Mouse (Mus musculus): ENCODE results near the gene Camsap2. TPM values are rescaled to one million over a fixed set of nuclear protein-coding genes. Genes with fewer than 3 reads are reported as not detected.
A peak's percentile ranks its signal among the peaks of the same experiment; 100 is the strongest.

Camsap2 gene
- polyA plus RNA-seq, 1 experiment from 2014 or later = 20.0 TPM

GRCm38 (mm10) chr1:136260635-136261238, 85.2 kb downstream of the Camsap2 start, which contains the start of gene Gpr25:
Gene Gpr25, minus strand, starts transcription at chr1:136260873.
- no peaks in the 10 kb centered on the region for H3K9me3 ChIP-seq (ENCODE audit: low read depth, low read length)
- H3K36me3 ChIP-seq (ENCODE audit: insufficient read depth) = no peaks in the 10 kb centered on the region
- H3K4me2 ChIP-seq = peak within 1 kb of the TSS; percentile 94
- peak within 1 kb of the TSS; percentile 46 for H3K9ac ChIP-seq
- WGBS = 10% methylated on average over 28 of the region's 28 CpGs
- no peak for TF ChIP-seq CTCF (IDR thresholded peaks at IDR 0.05; ENCODE audit: low read depth)
- H3K27me3 ChIP-seq (ENCODE audit: insufficient read depth, low read length) = peaks cover 65% of the 10 kb centered on the region
- H3K4me1 ChIP-seq (ENCODE audit: insufficient read depth) = no peaks in the 10 kb centered on the region
- DNase-seq = no peak
- H3K27ac ChIP-seq (ENCODE audit: low read depth) = no peak within 1 kb of the TSS
- H3K4me3 ChIP-seq (ENCODE audit: low read depth, low read length) = peak within 1 kb of the TSS; percentile 51
- ATAC-seq (ENCODE audit: insufficient read depth) = peak; percentile 22; the same call in 1 of the 2 replicates

- Histone ChIP-seq H3K27ac (ENCODE audit: low read depth) (no peak overlapping the region), H3K9me3 (ENCODE audit: low read depth, low read length) (no peaks in the 10 kb centered on the region), H3K36me3 (ENCODE audit: insufficient read depth) (no peaks in the 10 kb centered on the region), H3K9ac (peak overlapping the region; percentile 46), H3K4me2 (peak overlapping the region; percentile 94), H3K4me3 (ENCODE audit: low read depth, low read length) (peak overlapping the region; percentile 51), H3K27me3 (ENCODE audit: insufficient read depth, low read length) (peaks cover 66% of the 10 kb centered on the region), H3K4me1 (ENCODE audit: insufficient read depth) (no peaks in the 10 kb centered on the region)
- DNase-seq (peak; percentile 78), ATAC-seq (ENCODE audit: insufficient read depth) (peak; percentile 83)
- under 1% methylated on average over 92 of the region's 95 CpGs for WGBS
- TF ChIP-seq CTCF (IDR thresholded peaks at IDR 0.05; ENCODE audit: low read depth) = no peak
These were observed 85.8 kb downstream of the Camsap2 start for GRCm38 (mm10) chr1:136259893-136260634.

- no peak overlapping the region for H3K27ac ChIP-seq (ENCODE audit: low read depth)
- no peak overlapping the region; the same call in 1 of the 2 replicates for H3K9ac ChIP-seq
- H3K9me3 ChIP-seq (ENCODE audit: low read depth, low read length) = no peaks in the 10 kb centered on the region
- no peaks in the 10 kb centered on the region for H3K36me3 ChIP-seq (ENCODE audit: insufficient read depth)
- peaks cover 66% of the 10 kb centered on the region for H3K27me3 ChIP-seq (ENCODE audit: insufficient read depth, low read length)
- DNase-seq = no peak
- peak overlapping the region; percentile 94 for H3K4me2 ChIP-seq
- H3K4me1 ChIP-seq (ENCODE audit: insufficient read depth) = no peaks in the 10 kb centered on the region
- WGBS = 4% methylated on average over 16 of the region's 16 CpGs
- peak overlapping the region; percentile 51 for H3K4me3 ChIP-seq (ENCODE audit: low read depth, low read length)
- ATAC-seq (ENCODE audit: insufficient read depth) = no peak
- TF ChIP-seq CTCF (IDR thresholded peaks at IDR 0.05; ENCODE audit: low read depth) = no peak
These were observed 86.4 kb downstream of the Camsap2 start for GRCm38 (mm10) chr1:136259543-136259892.

- Histone ChIP-seq H3K36me3 (ENCODE audit: insufficient read depth) (no peaks in the 10 kb centered on the region), H3K9me3 (ENCODE audit: low read depth, low read length) (no peaks in the 10 kb centered on the region), H3K4me2 (no peak overlapping the region), H3K27ac (ENCODE audit: low read depth) (no peak overlapping the region), H3K4me1 (ENCODE audit: insufficient read depth) (no peaks in the 10 kb centered on the region), H3K9ac (no peak overlapping the region), H3K4me3 (ENCODE audit: low read depth, low read length) (no peak overlapping the region), H3K27me3 (ENCODE audit: insufficient read depth, low read length) (peaks cover 66% of the 10 kb centered on the region)
- WGBS = 59% methylated on average over 9 of the region's 9 CpGs
- ATAC-seq (ENCODE audit: insufficient read depth) = no peak
- no peak for DNase-seq
- no peak for TF ChIP-seq CTCF (IDR thresholded peaks at IDR 0.05; ENCODE audit: low read depth)
These were observed 87.4 kb downstream of the Camsap2 start for GRCm38 (mm10) chr1:136258495-136258894.

GRCm38 (mm10) chr1:136255657-136256056, 90.2 kb downstream of the Camsap2 start:
- no peak for ATAC-seq (ENCODE audit: insufficient read depth)

GRCm38 (mm10) chr1:136255174-136255573, 90.7 kb downstream of the Camsap2 start:
- H3K4me3 ChIP-seq (ENCODE audit: low read depth, low read length) = no peak overlapping the region
- WGBS = 36% methylated on average over 6 of the region's 6 CpGs
- no peak overlapping the region for H3K9ac ChIP-seq
- H3K4me2 ChIP-seq = no peak overlapping the region
- no peaks in the 10 kb centered on the region for H3K9me3 ChIP-seq (ENCODE audit: low read depth, low read length)
- no peak overlapping the region for H3K27ac ChIP-seq (ENCODE audit: low read depth)
- no peaks in the 10 kb centered on the region for H3K4me1 ChIP-seq (ENCODE audit: insufficient read depth)
- TF ChIP-seq CTCF (IDR thresholded peaks at IDR 0.05; ENCODE audit: low read depth) = no peak
- H3K27me3 ChIP-seq (ENCODE audit: insufficient read depth, low read length) = peaks cover 39% of the 10 kb centered on the region
- H3K36me3 ChIP-seq (ENCODE audit: insufficient read depth) = no peaks in the 10 kb centered on the region
- DNase-seq = no peak
- no peak for ATAC-seq (ENCODE audit: insufficient read depth)

More at GRCm38 (mm10) chr1:136255657-136256056, 90.2 kb downstream of the Camsap2 start:
- Histone ChIP-seq H3K4me3 (ENCODE audit: low read depth, low read length) (no peak overlapping the region), H3K9me3 (ENCODE audit: low read depth, low read length) (no peaks in the 10 kb centered on the region), H3K36me3 (ENCODE audit: insufficient read depth) (no peaks in the 10 kb centered on the region), H3K4me2 (no peak overlapping the region), H3K9ac (no peak overlapping the region), H3K4me1 (ENCODE audit: insufficient read depth) (no peaks in the 10 kb centered on the region), H3K27ac (ENCODE audit: low read depth) (no peak overlapping the region), H3K27me3 (ENCODE audit: insufficient read depth, low read length) (peaks cover 44% of the 10 kb centered on the region)
- TF ChIP-seq CTCF (IDR thresholded peaks at IDR 0.05; ENCODE audit: low read depth) = no peak
- 41% methylated on average over 8 of the region's 8 CpGs for WGBS
- no peak for DNase-seq

GRCm38 (mm10) chr1:136254503-136255065, 91.3 kb downstream of the Camsap2 start:
- DNase-seq = no peak
- no peaks in the 10 kb centered on the region for H3K36me3 ChIP-seq (ENCODE audit: insufficient read depth)
- ATAC-seq (ENCODE audit: insufficient read depth) = no peak
- no peak overlapping the region for H3K27ac ChIP-seq (ENCODE audit: low read depth)
- peaks cover 33% of the 10 kb centered on the region for H3K27me3 ChIP-seq (ENCODE audit: insufficient read depth, low read length)
- no peaks in the 10 kb centered on the region for H3K4me1 ChIP-seq (ENCODE audit: insufficient read depth)
- H3K4me3 ChIP-seq (ENCODE audit: low read depth, low read length) = no peak overlapping the region
- no peak overlapping the region for H3K9ac ChIP-seq
- no peaks in the 10 kb centered on the region for H3K9me3 ChIP-seq (ENCODE audit: low read depth, low read length)
- TF ChIP-seq CTCF (IDR thresholded peaks at IDR 0.05; ENCODE audit: low read depth) = no peak
- 52% methylated on average over 10 of the region's 10 CpGs for WGBS
- no peak overlapping the region for H3K4me2 ChIP-seq

Measured in lung, embryonic 14.5 days (tissue).